Mouse (Mus musculus) neutrophil, adult 65 days (primary cell): ENCODE results near the gene Vmn1r24. TPM values are rescaled to one million over a fixed set of nuclear protein-coding genes. Genes with fewer than 3 reads are reported as not detected.

ENCODE experiments used
- total RNA-seq: library from RNA; stranded (reverse); gene quantifications from 2 replicates; pipeline ENCODE4 v1.2.4, GENCODE M21; 2023

Gene Vmn1r24
- not detected in 2 replicates for total RNA-seq

GRCm38 (mm10) chr6:57961403-57961802, at the start of gene Vmn1r24:
Gene Vmn1r24 (minus strand): TSS chr6:57961503.

GRCm38 (mm10) chr6:57980710-57981109, 19.4 kb upstream of the Vmn1r24 start, which contains the start of gene Vmn1r25:
Gene Vmn1r25 (minus strand): TSS chr6:57980810.

GRCm38 (mm10) chr6:57926738-57927137, 34.6 kb downstream of the Vmn1r24 start, which contains the start of gene Vmn1r23:
Gene Vmn1r23 (minus strand): TSS chr6:57926838.

GRCm38 (mm10) chr6:57907928-57908327, 53.4 kb downstream of the Vmn1r24 start, which contains the start of gene Vmn1r22:
Gene Vmn1r22 (minus strand): TSS chr6:57908028.

Other genes starting within 250 kb of the Vmn1r24 start
- gene Vopp1, start 136.3 kb downstream of the Vmn1r24 start, total RNA-seq = 12.3 and 14.2 TPM in 2 replicates
- gene Vmn1r21, start 111.2 kb downstream of the Vmn1r24 start, total RNA-seq = not detected in 2 replicates
- gene Vmn1r22, start 53.5 kb downstream of the Vmn1r24 start, total RNA-seq = not detected in 2 replicates
- gene Vmn1r23, start 34.7 kb downstream of the Vmn1r24 start, total RNA-seq = not detected in 2 replicates
- not detected in 2 replicates for gene Vmn1r25, start 19.3 kb upstream of the Vmn1r24 start, total RNA-seq
- gene Vmn1r26, start 53.7 kb upstream of the Vmn1r24 start, total RNA-seq = not detected in 2 replicates